Mouse (Mus musculus) ES-Bruce4 (cell line): ENCODE results near the gene Tdrd6. TPM values are rescaled to one million over a fixed set of nuclear protein-coding genes. Genes with fewer than 3 reads are reported as not detected.

ENCODE experiments used
- H3K27ac ChIP-seq: 2 replicates; pipeline ENCODE4 v1.5.1; 2012; ENCODE audit warnings: low read length, inconsistent platforms; ENCODE audit not compliant: insufficient read depth
- H3K27me3 ChIP-seq: 2 replicates; pipeline ENCODE4 v1.6.1; 2012; ENCODE audit warnings: mild to moderate bottlenecking, low read length, inconsistent platforms; ENCODE audit not compliant: control insufficient read depth, poor library complexity, insufficient read depth, severe bottlenecking
- H3K36me3 ChIP-seq: 2 replicates; pipeline ENCODE4 v1.6.1; 2012; ENCODE audit warnings: inconsistent platforms, mild to moderate bottlenecking, low read length, moderate library complexity; ENCODE audit not compliant: control insufficient read depth, poor library complexity, insufficient read depth, severe bottlenecking
- H3K4me1 ChIP-seq: one replicate; pipeline ENCODE4 v1.8.1; 2011; ENCODE audit warnings: low read length; ENCODE audit not compliant: control insufficient read depth, insufficient read depth
- H3K4me3 ChIP-seq: 2 replicates; pipeline ENCODE4 v1.5.1; 2011; ENCODE audit warnings: low read depth, mild to moderate bottlenecking, low read length
- H3K9ac ChIP-seq: 2 replicates; pipeline ENCODE4 v1.6.1; 2012; ENCODE audit warnings: low read depth, mild to moderate bottlenecking, inconsistent platforms; ENCODE audit not compliant: poor library complexity, severe bottlenecking
- H3K9me3 ChIP-seq: replicated peaks from 2 replicates; pipeline ENCODE4 v1.6.1; 2012; ENCODE audit warnings: mild to moderate bottlenecking, low read length, inconsistent platforms; ENCODE audit not compliant: control insufficient read depth, poor library complexity, insufficient read depth, severe bottlenecking
- CTCF ChIP-seq: IDR thresholded peaks from one replicate; pipeline ENCODE4 v1.8.1; 2011; ENCODE audit warnings: low read depth, low read length
- EP300 ChIP-seq: IDR thresholded peaks from 2 replicates; pipeline ENCODE4 v1.6.1; 2011; ENCODE audit warnings: low read depth, low read length; ENCODE audit not compliant: insufficient read depth
- POLR2A ChIP-seq: IDR thresholded peaks from one replicate; pipeline ENCODE4 v1.8.1; 2011; ENCODE audit warnings: low read length; ENCODE audit not compliant: insufficient read depth
- polyA plus RNA-seq: library from polyadenylated mRNA; stranded (reverse); fragments of >200 nt; gene quantifications from 2 replicates; pipeline ENCODE4 v1.2.4, GENCODE M21; 2011; ENCODE audit warnings: low read depth; ENCODE audit not compliant: missing spikeins, insufficient read depth, insufficient read length

Tdrd6 gene
- polyA plus RNA-seq, 1 experiment = 0.54 TPM

DNA sequence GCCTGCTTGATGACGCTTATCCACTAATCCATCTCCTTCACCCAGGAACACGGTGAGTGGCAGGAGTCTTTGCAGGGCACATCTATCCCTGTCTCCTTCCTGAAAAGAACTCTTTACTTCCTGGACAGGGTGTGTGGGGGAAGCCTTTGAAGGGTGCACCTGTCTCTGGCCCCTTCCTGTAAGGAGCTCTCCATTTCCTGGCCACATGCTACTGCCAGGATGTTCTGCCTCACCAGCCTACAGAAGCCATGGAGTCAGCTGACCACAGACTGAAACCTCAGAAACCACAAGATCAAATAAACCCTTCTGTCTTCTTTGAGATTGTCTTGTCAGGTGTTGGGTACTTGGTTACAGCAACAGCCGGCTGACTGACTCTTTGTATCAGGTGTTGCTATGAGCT lies 15.0 kb upstream of the Tdrd6 start:
- TF ChIP-seq CTCF (no peak), POLR2A (no peak), EP300 (no peak)
- Histone ChIP-seq H3K9ac (no peak overlapping the region), H3K4me3 (no peak overlapping the region), H3K36me3 (no peaks in the 10 kb centered on the region), H3K27ac (no peak overlapping the region), H3K9me3 (no peaks in the 10 kb centered on the region), H3K27me3 (no peaks in the 10 kb centered on the region), H3K4me1 (no peaks in the 10 kb centered on the region)

DNA sequence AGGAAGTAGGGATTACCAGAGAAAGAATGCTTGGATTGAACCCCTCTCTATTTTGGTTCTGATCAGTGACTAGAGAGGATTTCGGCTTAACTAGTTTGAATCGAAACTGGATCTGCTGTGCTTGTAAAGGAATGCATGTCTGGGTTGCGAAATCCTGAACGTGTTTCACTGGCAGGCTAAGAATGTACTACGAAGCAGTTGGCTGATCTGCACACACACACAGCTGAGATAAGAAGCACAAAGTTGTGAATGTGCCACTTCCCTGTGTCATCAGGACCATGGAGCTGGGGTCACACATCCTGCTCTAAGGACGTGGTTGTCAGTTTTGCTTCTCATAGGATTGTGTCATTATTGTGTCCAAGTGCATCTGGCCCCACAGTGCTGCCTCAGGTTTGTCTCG lies 14.3 kb upstream of the Tdrd6 start:
- H3K9me3 ChIP-seq = no peaks in the 10 kb centered on the region
- no peaks in the 10 kb centered on the region for H3K4me1 ChIP-seq
- H3K9ac ChIP-seq = no peak overlapping the region
- no peak overlapping the region for H3K4me3 ChIP-seq
- TF ChIP-seq POLR2A (no peak), EP300 (no peak), CTCF (no peak)
- H3K36me3 ChIP-seq = no peaks in the 10 kb centered on the region
- no peak overlapping the region for H3K27ac ChIP-seq
- no peaks in the 10 kb centered on the region for H3K27me3 ChIP-seq

DNA sequence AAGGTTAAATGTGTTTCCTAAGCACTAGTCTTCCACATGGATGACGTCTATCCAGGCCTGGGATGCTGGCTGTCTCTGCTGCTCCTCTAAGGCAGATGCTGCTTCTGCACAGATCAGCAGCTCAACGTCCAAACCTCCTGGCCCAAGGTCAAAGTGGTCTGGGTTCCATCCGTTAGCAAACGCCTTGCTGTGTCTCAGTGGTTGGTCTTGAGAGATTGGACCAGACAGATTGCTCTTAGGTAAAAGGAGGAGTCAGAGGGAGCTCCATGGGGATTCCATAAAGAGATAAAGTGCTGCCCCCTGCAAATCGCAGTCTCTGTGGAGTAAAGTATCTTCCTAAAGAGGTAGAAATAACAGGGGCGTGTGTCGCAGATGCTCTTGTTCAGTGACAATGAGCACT lies 13.1 kb upstream of the Tdrd6 start:
- H3K36me3 ChIP-seq = no peaks in the 10 kb centered on the region
- H3K4me1 ChIP-seq = peaks cover 1% of the 10 kb centered on the region
- no peaks in the 10 kb centered on the region for H3K27me3 ChIP-seq
- H3K4me3 ChIP-seq = no peak overlapping the region
- TF ChIP-seq CTCF (no peak), POLR2A (no peak)
- H3K9ac ChIP-seq = no peak overlapping the region
- no peaks in the 10 kb centered on the region for H3K9me3 ChIP-seq
- no peak overlapping the region for H3K27ac ChIP-seq

DNA sequence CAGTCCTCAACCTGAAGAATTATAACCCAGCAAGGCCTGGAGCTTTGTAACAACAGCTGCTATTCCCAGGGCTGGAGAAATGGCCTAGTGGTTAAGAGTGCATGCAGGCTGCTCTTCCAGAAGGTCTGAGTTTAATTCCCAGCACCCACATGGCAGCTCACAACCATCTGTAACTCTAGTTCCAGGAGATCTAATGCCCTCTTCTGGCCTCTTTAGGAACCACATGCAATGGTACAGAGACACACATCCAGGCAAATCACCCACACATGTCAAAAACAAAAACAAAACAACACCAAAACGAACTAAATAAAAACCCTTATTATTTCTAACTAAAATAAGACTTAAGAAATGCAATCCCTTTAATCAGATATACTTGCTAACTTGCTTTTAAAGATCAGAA lies 10.7 kb upstream of the Tdrd6 start:
- no peak for TF ChIP-seq CTCF
- no peak for TF ChIP-seq POLR2A
- no peak for TF ChIP-seq EP300
- peaks cover 1% of the 10 kb centered on the region for H3K4me1 ChIP-seq
- H3K4me3 ChIP-seq = no peak overlapping the region
- H3K9me3 ChIP-seq = no peaks in the 10 kb centered on the region
- no peaks in the 10 kb centered on the region for H3K36me3 ChIP-seq
- no peak overlapping the region for H3K27ac ChIP-seq
- H3K27me3 ChIP-seq = no peaks in the 10 kb centered on the region
- no peak overlapping the region for H3K9ac ChIP-seq

DNA sequence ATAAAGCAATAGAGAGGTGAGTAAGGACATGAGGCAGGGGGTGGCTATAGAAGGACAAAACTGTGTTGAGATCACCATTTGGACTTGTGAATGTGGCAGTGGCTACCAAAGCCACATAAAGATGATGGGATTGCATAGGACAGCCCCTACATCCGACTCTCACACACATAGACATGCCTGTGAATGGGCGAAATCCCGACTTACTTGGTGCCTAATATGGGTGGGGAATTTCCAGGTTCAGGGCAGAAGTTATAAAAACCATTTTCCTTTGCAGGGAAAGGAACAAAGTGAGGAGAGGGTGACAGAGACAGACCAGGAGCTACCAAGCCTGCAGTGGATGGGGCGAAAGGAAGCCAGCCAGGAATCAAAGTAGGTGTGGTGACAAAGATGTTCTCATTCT lies 7.0 kb upstream of the Tdrd6 start:
- Histone ChIP-seq H3K27ac (no peak overlapping the region), H3K36me3 (no peaks in the 10 kb centered on the region), H3K9me3 (no peaks in the 10 kb centered on the region), H3K4me3 (no peak overlapping the region), H3K9ac (no peak overlapping the region), H3K4me1 (peaks cover 1% of the 10 kb centered on the region), H3K27me3 (peaks cover 3% of the 10 kb centered on the region; the same call in 1 of the 2 replicates)
- TF ChIP-seq EP300 = no peak
- TF ChIP-seq POLR2A = no peak
- no peak for TF ChIP-seq CTCF

DNA sequence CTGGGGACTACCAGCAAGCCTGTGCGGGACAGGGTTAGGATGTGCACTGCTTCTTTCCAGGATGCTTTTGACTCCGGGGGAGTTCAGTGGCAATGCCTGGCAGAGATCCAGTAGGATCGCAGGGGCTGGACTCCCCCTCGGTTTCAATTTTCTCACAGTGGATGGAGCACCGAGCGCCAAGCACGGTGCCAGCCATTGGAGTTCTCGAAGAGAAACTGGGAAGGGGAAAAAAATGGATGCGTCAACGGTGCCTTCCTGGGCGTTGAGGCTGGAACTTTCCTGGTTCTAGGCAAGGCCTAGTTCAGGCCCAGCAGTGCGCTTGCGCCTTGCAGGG lies 295 bp upstream of the Tdrd6 start:
- Histone ChIP-seq H3K4me3 (peak overlapping the region; percentile 59), H3K9me3 (no peaks in the 10 kb centered on the region), H3K4me1 (peaks cover 2% of the 10 kb centered on the region), H3K9ac (peak overlapping the region; percentile 37; the same call in 1 of the 2 replicates), H3K27ac (no peak overlapping the region), H3K27me3 (peaks cover 12% of the 10 kb centered on the region), H3K36me3 (no peaks in the 10 kb centered on the region)
- TF ChIP-seq CTCF (no peak), POLR2A (no peak), EP300 (no peak)
